Mouse (Mus musculus) urinary bladder, postnatal 36 days (tissue): ENCODE results near the gene Psmd14.

Source experiments
- DNase-seq, 2 experiments: peaks; one replicate each; pipeline ENCODE4 v3.0.0; 2022; ENCODE audit warnings: low spot score in 2 of 2, mixed read lengths in 1 of 2

The Psmd14 gene

GRCm38 (mm10) chr2:61759234-61759855 is 47.9 kb downstream of the Psmd14 start:
- DNase-seq = no peak

GRCm38 (mm10) chr2:61760044-61760443 is 48.5 kb downstream of the Psmd14 start:
- no peak for DNase-seq

GRCm38 (mm10) chr2:61764470-61765105 is 53.1 kb downstream of the Psmd14 start:
- no peak for DNase-seq

- no peak for DNase-seq
Measured at GRCm38 (mm10) chr2:61765526-61765925, 54.0 kb downstream of the Psmd14 start.

- DNase-seq = no peak
Measured at GRCm38 (mm10) chr2:61780794-61781193, 69.3 kb downstream of the Psmd14 start.

GRCm38 (mm10) chr2:61794960-61795359 is 83.5 kb downstream of the Psmd14 start:
- DNase-seq = no peak

- DNase-seq = no peak
Measured at GRCm38 (mm10) chr2:61798048-61798447, 86.6 kb downstream of the Psmd14 start.

- DNase-seq = no peak
Measured at GRCm38 (mm10) chr2:61802656-61803251, 91.3 kb downstream of the Psmd14 start, which contains the start of gene Tbr1. Gene Tbr1, plus strand, starts transcription at chr2:61802930.

- DNase-seq = no peak
Measured at GRCm38 (mm10) chr2:61803443-61804367, 92.2 kb downstream of the Psmd14 start.

GRCm38 (mm10) chr2:61804382-61804840 is 92.9 kb downstream of the Psmd14 start:
- DNase-seq = no peak

- DNase-seq = no peak
Measured at GRCm38 (mm10) chr2:61804841-61805540, 93.5 kb downstream of the Psmd14 start.

- no peak for DNase-seq
Measured at GRCm38 (mm10) chr2:61805541-61806345, 94.2 kb downstream of the Psmd14 start.

- no peak for DNase-seq
Measured at GRCm38 (mm10) chr2:61806346-61806825, 94.9 kb downstream of the Psmd14 start.

GRCm38 (mm10) chr2:61807151-61807550 is 95.7 kb downstream of the Psmd14 start:
- DNase-seq = no peak

GRCm38 (mm10) chr2:61807781-61808180 is 96.3 kb downstream of the Psmd14 start:
- no peak for DNase-seq

GRCm38 (mm10) chr2:61808776-61809175 is 97.3 kb downstream of the Psmd14 start:
- DNase-seq = no peak

GRCm38 (mm10) chr2:61809381-61809780 is 97.9 kb downstream of the Psmd14 start:
- no peak for DNase-seq

- no peak for DNase-seq
Measured at GRCm38 (mm10) chr2:61810751-61811150, 99.3 kb downstream of the Psmd14 start.

- no peak for DNase-seq
Measured at GRCm38 (mm10) chr2:61811163-61811506, 99.6 kb downstream of the Psmd14 start.
